Mouse (Mus musculus) neural tube, embryonic 11.5 days (tissue): Measurements from ENCODE around the gene Lsm11. TPM values are rescaled to one million over a fixed set of nuclear protein-coding genes. Genes with fewer than 3 reads are reported as not detected.

Experiments
- ATAC-seq: fragments of 200-750 bp; cut with Nextera tagmentation; 2 replicates; pipeline ENCODE4 v1.8.0; 2017; ENCODE audit warnings: moderate number of reproducible peaks, mild to moderate bottlenecking, moderate TSS enrichment, moderate library complexity; ENCODE audit not compliant: insufficient read depth, low FRiP score, low TSS enrichment
- DNase-seq: peaks from one replicate; pipeline ENCODE4 v3.0.0-alpha.2; 2015; ENCODE audit warnings: low spot score
- H3K27ac ChIP-seq: fragments of 300-500 bp; sonication (generic); 2 replicates; pipeline ENCODE4 v1.5.1; 2014; ENCODE audit warnings: low read depth, mild to moderate bottlenecking, low read length
- H3K27me3 ChIP-seq: fragments of 300-500 bp; sonication (generic); 2 replicates; pipeline ENCODE4 v1.6.1; 2014; ENCODE audit warnings: mild to moderate bottlenecking, low read length, mixed read lengths; ENCODE audit not compliant: control insufficient read depth, insufficient read depth
- H3K36me3 ChIP-seq: fragments of 300-500 bp; sonication (generic); 2 replicates; pipeline ENCODE4 v1.6.1; 2014; ENCODE audit warnings: mild to moderate bottlenecking, low read length, moderate library complexity, mixed read lengths; ENCODE audit not compliant: control insufficient read depth, insufficient read depth
- H3K4me1 ChIP-seq: fragments of 300-500 bp; sonication (generic); 2 replicates; pipeline ENCODE4 v1.6.1; 2014; ENCODE audit warnings: low read length, mixed read lengths; ENCODE audit not compliant: control insufficient read depth, insufficient read depth
- H3K4me2 ChIP-seq: fragments of 300-500 bp; sonication (generic); 2 replicates; pipeline ENCODE4 v1.6.1; 2014; ENCODE audit warnings: low read depth, mild to moderate bottlenecking, moderate library complexity
- H3K4me3 ChIP-seq: fragments of 300-500 bp; sonication (generic); 2 replicates; pipeline ENCODE4 v1.5.1; 2014; ENCODE audit warnings: low read depth, low read length
- H3K9ac ChIP-seq: fragments of 300-500 bp; sonication (generic); 2 replicates; pipeline ENCODE4 v1.6.1; 2014; ENCODE audit warnings: mild to moderate bottlenecking, low read length
- H3K9me3 ChIP-seq: fragments of 300-500 bp; sonication (generic); 2 replicates; pipeline ENCODE4 v1.6.1; 2016; ENCODE audit warnings: low read length; ENCODE audit not compliant: control insufficient read depth
- WGBS: fragments of 180-500 bp; shearing (Covaris S2); extraction: QIAGEN DNeasy Blood & Tissue Kit; methylation state at CpG from one replicate; pipeline ENCODE4 v1.1.7; 2014; 5-methylcytosine and 5-hydroxymethylcytosine counted together
- polyA plus RNA-seq: library from polyadenylated mRNA; unstranded; fragments of >200 nt; fragmentation: Nextera tagmentation; extraction: Ambion mirVana; gene quantifications from 2 replicates; pipeline ENCODE4 v1.2.1, GENCODE M21; 2014

Lsm11 gene
- polyA plus RNA-seq, 1 experiment from 2014 or later = 11.3 TPM

GRCm38 (mm10) chr11:45968466-45968865 lies 23.7 kb upstream of the Lsm11 start:
- Histone ChIP-seq H3K4me2 (no peak overlapping the region), H3K4me1 (no peaks in the 10 kb centered on the region), H3K27me3 (no peaks in the 10 kb centered on the region)

DNA sequence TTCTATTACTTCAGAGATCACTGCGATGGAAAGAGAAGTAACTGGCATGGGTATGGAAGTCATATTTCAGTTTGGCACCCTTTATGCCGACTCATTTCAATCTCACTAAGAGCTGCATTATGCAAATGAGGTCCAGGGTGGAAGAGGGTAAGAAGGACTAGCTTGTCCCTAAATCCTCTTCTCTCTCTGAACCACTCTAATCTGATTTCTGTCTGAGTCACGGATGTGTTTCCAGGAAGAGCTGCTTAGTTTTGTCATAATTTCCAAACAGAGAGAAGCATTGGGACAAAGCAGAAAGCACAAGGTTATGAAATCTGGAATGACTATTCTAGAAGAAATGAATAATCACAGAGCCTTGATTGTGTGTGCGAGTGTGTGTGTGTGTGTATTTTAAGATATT lies 22.2 kb upstream of the Lsm11 start:
- Histone ChIP-seq H3K9ac (no peak overlapping the region), H3K36me3 (no peaks in the 10 kb centered on the region), H3K9me3 (no peaks in the 10 kb centered on the region), H3K27me3 (no peaks in the 10 kb centered on the region), H3K4me2 (no peak overlapping the region), H3K27ac (no peak overlapping the region), H3K4me3 (no peak overlapping the region), H3K4me1 (no peaks in the 10 kb centered on the region)
- 86% methylated on average over 4 of the region's 4 CpGs for WGBS
- ATAC-seq = no peak
- no peak for DNase-seq

More at GRCm38 (mm10) chr11:45968466-45968865, 23.7 kb upstream of the Lsm11 start:
- no peak overlapping the region for H3K4me3 ChIP-seq
- no peak overlapping the region for H3K27ac ChIP-seq
- ATAC-seq (no peak), DNase-seq (no peak)
- H3K9ac ChIP-seq = no peak overlapping the region
- WGBS = 88% methylated on average over 3 of the region's 3 CpGs
- no peaks in the 10 kb centered on the region for H3K36me3 ChIP-seq
- H3K9me3 ChIP-seq = no peaks in the 10 kb centered on the region

- H3K27me3 ChIP-seq = no peaks in the 10 kb centered on the region
- 87% methylated on average over 5 of the region's 5 CpGs for WGBS
- H3K9me3 ChIP-seq = no peaks in the 10 kb centered on the region
- H3K36me3 ChIP-seq = no peaks in the 10 kb centered on the region
- no peaks in the 10 kb centered on the region for H3K4me1 ChIP-seq
- H3K4me2 ChIP-seq = no peak overlapping the region
- H3K4me3 ChIP-seq = no peak overlapping the region
- H3K27ac ChIP-seq = no peak overlapping the region
- ATAC-seq = no peak
- no peak overlapping the region for H3K9ac ChIP-seq
- DNase-seq = no peak
Observed at GRCm38 (mm10) chr11:45960003-45960402, 15.3 kb upstream of the Lsm11 start.

GRCm38 (mm10) chr11:45959598-45959997 lies 14.9 kb upstream of the Lsm11 start:
- no peaks in the 10 kb centered on the region; the same call in 1 of the 2 replicates for H3K4me1 ChIP-seq
- no peak overlapping the region for H3K27ac ChIP-seq
- no peak for DNase-seq
- H3K27me3 ChIP-seq = no peaks in the 10 kb centered on the region
- no peaks in the 10 kb centered on the region for H3K36me3 ChIP-seq
- no peak overlapping the region for H3K4me3 ChIP-seq
- 81% methylated on average over 3 of the region's 3 CpGs for whole genome bisulfite sequencing
- no peaks in the 10 kb centered on the region for H3K9me3 ChIP-seq
- no peak overlapping the region for H3K4me2 ChIP-seq
- H3K9ac ChIP-seq = no peak overlapping the region
- ATAC-seq = no peak

DNA sequence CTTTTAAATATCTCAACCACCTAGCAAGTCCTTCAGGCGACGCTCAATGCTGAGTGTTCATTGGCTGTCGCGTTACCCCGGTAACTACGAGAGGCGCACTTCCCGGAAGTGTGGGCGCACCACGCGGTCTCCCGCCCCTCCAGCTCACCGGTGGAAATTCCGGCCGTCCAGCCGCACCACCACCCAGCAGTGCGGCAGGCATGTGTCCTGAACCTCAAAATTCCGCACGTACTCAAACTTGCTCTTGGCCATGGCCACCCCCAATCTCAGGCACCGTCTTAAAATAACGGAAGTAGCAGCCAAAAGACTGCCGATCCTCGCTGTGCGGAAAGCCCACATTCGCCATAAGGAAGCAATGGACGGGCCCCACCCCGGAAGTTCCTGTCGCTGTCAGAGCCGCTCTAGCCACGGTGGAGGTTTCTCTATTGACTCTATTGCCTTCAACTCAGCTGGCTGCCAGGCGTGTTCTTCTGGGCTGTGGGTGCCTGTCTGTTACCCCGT lies 10.4 kb upstream of the Lsm11 start, which contains the start of gene Thg1l:
Gene Thg1l (minus strand): TSS at position 368 of the 501 bp plus-strand sequence.
- no peaks in the 10 kb centered on the region for H3K27me3 ChIP-seq
- H3K4me2 ChIP-seq = peak within 1 kb of the TSS; percentile 50
- H3K9me3 ChIP-seq = no peaks in the 10 kb centered on the region
- peak within 1 kb of the TSS; percentile 50 for H3K4me3 ChIP-seq
- DNase-seq = peak; percentile 93
- no peaks in the 10 kb centered on the region for H3K36me3 ChIP-seq
- H3K4me1 ChIP-seq = no peaks in the 10 kb centered on the region; the same call in 1 of the 2 replicates
- peak within 1 kb of the TSS; percentile 39 for H3K9ac ChIP-seq
- H3K27ac ChIP-seq = no peak within 1 kb of the TSS
- under 1% methylated on average over 32 of the region's 32 CpGs for WGBS
- ATAC-seq = peak; percentile 99

- 85% methylated on average over 2 of the region's 2 CpGs for WGBS
- H3K4me1 ChIP-seq = peaks cover 11% of the 10 kb centered on the region
- ATAC-seq (no peak), DNase-seq (no peak)
- no peaks in the 10 kb centered on the region for H3K27me3 ChIP-seq
- H3K9me3 ChIP-seq = no peaks in the 10 kb centered on the region
- no peak overlapping the region for H3K4me2 ChIP-seq
- no peak overlapping the region for H3K9ac ChIP-seq
- no peak overlapping the region for H3K27ac ChIP-seq
- H3K4me3 ChIP-seq = no peak overlapping the region
- no peaks in the 10 kb centered on the region for H3K36me3 ChIP-seq
Observed at GRCm38 (mm10) chr11:45947491-45947890, 2.8 kb upstream of the Lsm11 start.

- Histone ChIP-seq H3K27ac (no peak overlapping the region), H3K4me2 (no peak overlapping the region), H3K4me3 (no peak overlapping the region), H3K9ac (no peak overlapping the region), H3K4me1 (peaks cover 11% of the 10 kb centered on the region), H3K27me3 (no peaks in the 10 kb centered on the region), H3K36me3 (no peaks in the 10 kb centered on the region), H3K9me3 (no peaks in the 10 kb centered on the region)
- ATAC-seq (no peak), DNase-seq (no peak)
- WGBS = 79% methylated on average over 4 of the region's 4 CpGs
Observed at GRCm38 (mm10) chr11:45946796-45947195, 2.1 kb upstream of the Lsm11 start.

- ATAC-seq (peak; percentile 77), DNase-seq (peak; percentile 35)
- WGBS = under 1% methylated on average over 32 of the region's 49 CpGs
- Histone ChIP-seq H3K9ac (peak overlapping the region; percentile 81), H3K4me3 (peak overlapping the region; percentile 86), H3K27me3 (no peaks in the 10 kb centered on the region), H3K9me3 (no peaks in the 10 kb centered on the region), H3K4me2 (peak overlapping the region; percentile 72), H3K36me3 (no peaks in the 10 kb centered on the region), H3K27ac (no peak overlapping the region), H3K4me1 (peaks cover 11% of the 10 kb centered on the region)
Observed at GRCm38 (mm10) chr11:45943891-45944642, 668 bp downstream of the Lsm11 start.
